Mouse (Mus musculus): ENCODE data around the gene Ptpre. TPM values are rescaled to one million over a fixed set of nuclear protein-coding genes. Genes with fewer than 3 reads are reported as not detected.

Gene Ptpre
- polyA plus RNA-seq, 1 experiment from 2014 or later = 2.2 TPM

DNA sequence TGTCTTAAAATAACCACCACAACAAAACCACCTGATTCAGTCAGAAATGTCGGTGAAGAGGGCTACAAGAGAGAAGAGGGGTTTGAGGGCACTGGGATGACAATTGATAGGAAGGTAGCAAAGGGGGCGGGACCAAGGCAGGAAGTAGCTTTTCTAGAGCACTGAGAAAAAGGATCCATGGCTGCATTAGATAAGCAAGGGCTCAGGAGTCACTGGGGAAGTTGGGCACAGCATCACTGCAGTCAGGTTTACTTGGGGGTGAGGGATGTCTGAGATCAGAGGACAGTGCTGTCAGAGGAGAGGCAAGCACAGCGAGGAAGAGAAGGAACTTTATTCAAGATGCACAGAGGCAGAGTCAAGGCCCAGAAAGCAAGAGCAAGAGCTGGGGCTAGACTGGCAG lies 1.4 kb upstream of the Ptpre start:
- no peak overlapping the region for H3K9ac ChIP-seq (replicated peaks)
- H3K36me3 ChIP-seq = no peaks in the 10 kb centered on the region
- WGBS = 81% methylated on average over 3 of the region's 3 CpGs
- no peak overlapping the region for H3K27ac ChIP-seq
- peaks cover 32% of the 10 kb centered on the region for H3K27me3 ChIP-seq
- no peaks in the 10 kb centered on the region for H3K9me3 ChIP-seq
- no peak overlapping the region for H3K4me2 ChIP-seq
- H3K4me3 ChIP-seq (replicated peaks) = no peak overlapping the region
- ATAC-seq (ENCODE audit: insufficient number of reproducible peaks, insufficient read depth, low FRiP score, low TSS enrichment, low read depth) = no peak
- 0 out of 2 replicates have a peak, but pooled peaks cover 5% of the 10 kb centered on the region for H3K4me1 ChIP-seq (replicated peaks)

- H3K9ac ChIP-seq (replicated peaks) = peak overlapping the region; percentile 55
- H3K27ac ChIP-seq = no peak overlapping the region
- 2% methylated on average over 71 of the region's 71 CpGs for WGBS
- no peaks in the 10 kb centered on the region for H3K9me3 ChIP-seq
- H3K27me3 ChIP-seq = peaks cover 34% of the 10 kb centered on the region
- no peaks in the 10 kb centered on the region for H3K36me3 ChIP-seq
- H3K4me3 ChIP-seq (replicated peaks) = peak overlapping the region; percentile 65
- ATAC-seq (ENCODE audit: insufficient number of reproducible peaks, insufficient read depth, low FRiP score, low TSS enrichment, low read depth) = peak; percentile 35
- H3K4me1 ChIP-seq (replicated peaks) = 0 out of 2 replicates have a peak, but pooled peaks cover 5% of the 10 kb centered on the region
- peak overlapping the region; percentile 97 for H3K4me2 ChIP-seq
Observed at GRCm38 (mm10) chr7:135537948-135538741, 864 bp downstream of the Ptpre start.

GRCm38 (mm10) chr7:135539429-135539828 lies 2.1 kb downstream of the Ptpre start:
- Histone ChIP-seq H3K9me3 (no peaks in the 10 kb centered on the region), H3K36me3 (no peaks in the 10 kb centered on the region), H3K4me3 (replicated peaks) (no peak overlapping the region), H3K4me1 (replicated peaks) (0 out of 2 replicates have a peak, but pooled peaks cover 5% of the 10 kb centered on the region), H3K27ac (no peak overlapping the region), H3K4me2 (no peak overlapping the region), H3K9ac (replicated peaks) (no peak overlapping the region), H3K27me3 (peaks cover 31% of the 10 kb centered on the region)
- 63% methylated on average over 2 of the region's 2 CpGs for WGBS
- no peak for ATAC-seq (ENCODE audit: insufficient number of reproducible peaks, insufficient read depth, low FRiP score, low TSS enrichment, low read depth)

DNA sequence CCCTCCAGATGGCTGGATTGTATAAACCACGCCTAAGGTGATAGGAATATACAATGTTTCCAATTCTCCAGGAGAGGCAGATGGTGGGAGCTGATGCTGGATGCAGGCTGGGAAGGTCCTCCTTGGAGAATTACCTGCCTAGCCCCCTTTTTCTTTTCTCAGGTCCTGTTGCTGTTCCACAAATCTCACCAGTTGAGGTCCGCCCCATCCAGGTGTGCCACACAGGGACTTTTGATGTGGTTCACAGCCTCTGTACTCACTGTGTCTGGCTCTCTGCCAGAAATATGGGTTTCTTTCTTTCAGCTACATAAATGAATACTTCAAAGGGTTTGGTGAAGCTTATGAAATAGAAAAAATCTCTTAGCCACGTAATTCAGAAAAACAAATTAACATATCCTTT lies 5.0 kb downstream of the Ptpre start:
- H3K27ac ChIP-seq = no peak overlapping the region
- WGBS = 78% methylated on average over 3 of the region's 3 CpGs
- peaks cover 31% of the 10 kb centered on the region for H3K27me3 ChIP-seq
- H3K4me3 ChIP-seq (replicated peaks) = no peak overlapping the region
- H3K9ac ChIP-seq (replicated peaks) = no peak overlapping the region
- no peaks in the 10 kb centered on the region for H3K9me3 ChIP-seq
- no peaks in the 10 kb centered on the region for H3K36me3 ChIP-seq
- no peak overlapping the region for H3K4me2 ChIP-seq
- no peak for ATAC-seq (ENCODE audit: insufficient number of reproducible peaks, insufficient read depth, low FRiP score, low TSS enrichment, low read depth)
- H3K4me1 ChIP-seq (replicated peaks) = 0 out of 2 replicates have a peak, but pooled peaks cover 5% of the 10 kb centered on the region

- 0 out of 2 replicates have a peak, but pooled peaks cover 5% of the 10 kb centered on the region for H3K4me1 ChIP-seq (replicated peaks)
- no peak overlapping the region for H3K4me2 ChIP-seq
- H3K36me3 ChIP-seq = no peaks in the 10 kb centered on the region
- 73% methylated on average over 3 of the region's 3 CpGs for WGBS
- no peak for ATAC-seq (ENCODE audit: insufficient number of reproducible peaks, insufficient read depth, low FRiP score, low TSS enrichment, low read depth)
- no peak overlapping the region for H3K27ac ChIP-seq
- H3K4me3 ChIP-seq (replicated peaks) = no peak overlapping the region
- H3K27me3 ChIP-seq = peaks cover 29% of the 10 kb centered on the region
- no peak overlapping the region for H3K9ac ChIP-seq (replicated peaks)
- H3K9me3 ChIP-seq = no peaks in the 10 kb centered on the region
Observed at GRCm38 (mm10) chr7:135543033-135543432, 5.8 kb downstream of the Ptpre start.

- H3K4me3 ChIP-seq (replicated peaks) = no peak overlapping the region
- no peak for ATAC-seq (ENCODE audit: insufficient number of reproducible peaks, insufficient read depth, low FRiP score, low TSS enrichment, low read depth)
- 96% methylated on average over 6 of the region's 6 CpGs for WGBS
- H3K9ac ChIP-seq (replicated peaks) = no peak overlapping the region
- no peak overlapping the region for H3K4me2 ChIP-seq
- no peak overlapping the region for H3K27ac ChIP-seq
- no peaks in the 10 kb centered on the region for H3K9me3 ChIP-seq
- H3K4me1 ChIP-seq (replicated peaks) = no peaks in the 10 kb centered on the region
- peaks cover 16% of the 10 kb centered on the region for H3K27me3 ChIP-seq
- no peaks in the 10 kb centered on the region for H3K36me3 ChIP-seq
Observed at GRCm38 (mm10) chr7:135544321-135544720, 7.0 kb downstream of the Ptpre start.

GRCm38 (mm10) chr7:135545957-135546356 lies 8.7 kb downstream of the Ptpre start:
- WGBS = 77% methylated on average over 7 of the region's 7 CpGs
- no peak overlapping the region for H3K4me3 ChIP-seq (replicated peaks)
- no peak for ATAC-seq (ENCODE audit: insufficient number of reproducible peaks, insufficient read depth, low FRiP score, low TSS enrichment, low read depth)

DNA sequence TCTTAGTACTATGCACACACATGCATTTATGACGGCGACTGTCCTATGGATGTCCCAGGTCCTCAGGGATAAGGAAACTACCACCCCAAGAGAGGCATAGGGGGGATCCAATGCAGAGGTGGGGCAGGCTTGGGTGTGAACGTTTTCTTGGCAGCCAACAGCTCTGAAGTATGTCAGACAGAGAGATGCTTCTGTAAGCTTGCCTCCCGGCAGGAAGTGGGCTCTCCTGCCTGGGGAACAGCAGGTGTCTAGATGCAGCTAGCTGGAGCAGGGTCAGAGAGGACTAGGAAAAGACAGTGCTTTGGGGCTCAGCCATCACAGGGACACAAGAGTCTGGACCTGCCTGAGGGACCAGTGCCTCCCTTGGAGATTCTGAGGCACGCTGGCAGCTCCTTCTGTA lies 9.2 kb downstream of the Ptpre start:
- peaks cover 2% of the 10 kb centered on the region; the same call in 1 of the 2 replicates for H3K27me3 ChIP-seq
- WGBS = 70% methylated on average over 5 of the region's 5 CpGs
- H3K9ac ChIP-seq (replicated peaks) = no peak overlapping the region
- ATAC-seq (ENCODE audit: insufficient number of reproducible peaks, insufficient read depth, low FRiP score, low TSS enrichment, low read depth) = no peak
- peaks cover 12% of the 10 kb centered on the region for H3K4me1 ChIP-seq (replicated peaks)
- no peaks in the 10 kb centered on the region for H3K36me3 ChIP-seq
- no peak overlapping the region for H3K4me2 ChIP-seq
- no peak overlapping the region for H3K27ac ChIP-seq
- H3K4me3 ChIP-seq (replicated peaks) = no peak overlapping the region
- no peaks in the 10 kb centered on the region for H3K9me3 ChIP-seq

More at GRCm38 (mm10) chr7:135545957-135546356, 8.7 kb downstream of the Ptpre start:
- Histone ChIP-seq H3K9ac (replicated peaks) (no peak overlapping the region), H3K9me3 (no peaks in the 10 kb centered on the region), H3K36me3 (no peaks in the 10 kb centered on the region), H3K4me1 (replicated peaks) (peaks cover 11% of the 10 kb centered on the region), H3K27me3 (peaks cover 3% of the 10 kb centered on the region; the same call in 1 of the 2 replicates), H3K27ac (no peak overlapping the region), H3K4me2 (no peak overlapping the region)

DNA sequence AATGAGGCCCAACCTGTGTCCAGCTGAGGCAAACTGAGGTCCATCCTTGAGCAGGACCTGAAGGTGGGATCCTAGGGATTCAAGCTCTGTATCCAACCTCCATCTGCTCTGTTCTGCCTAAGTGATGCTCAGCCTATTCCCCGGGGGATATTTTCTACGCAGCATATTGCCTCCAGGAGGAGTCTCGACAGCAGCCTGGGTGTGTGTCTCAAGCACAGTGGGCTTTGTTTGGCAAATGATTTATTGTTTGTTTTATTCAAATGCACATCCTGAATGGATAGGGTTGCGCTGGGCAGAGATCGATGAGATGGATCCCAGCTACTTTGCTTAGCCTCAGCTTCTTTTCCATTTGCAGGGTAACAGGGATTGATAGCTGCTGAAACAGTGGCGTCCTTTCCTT lies 11.2 kb downstream of the Ptpre start:
- Histone ChIP-seq H3K36me3 (no peaks in the 10 kb centered on the region), H3K4me3 (replicated peaks) (no peak overlapping the region), H3K9ac (replicated peaks) (no peak overlapping the region), H3K4me1 (replicated peaks) (peaks cover 12% of the 10 kb centered on the region), H3K27ac (no peak overlapping the region), H3K9me3 (no peaks in the 10 kb centered on the region), H3K27me3 (no peaks in the 10 kb centered on the region), H3K4me2 (no peak overlapping the region)
- WGBS = 69% methylated on average over 6 of the region's 6 CpGs
- ATAC-seq (ENCODE audit: insufficient number of reproducible peaks, insufficient read depth, low FRiP score, low TSS enrichment, low read depth) = no peak

DNA sequence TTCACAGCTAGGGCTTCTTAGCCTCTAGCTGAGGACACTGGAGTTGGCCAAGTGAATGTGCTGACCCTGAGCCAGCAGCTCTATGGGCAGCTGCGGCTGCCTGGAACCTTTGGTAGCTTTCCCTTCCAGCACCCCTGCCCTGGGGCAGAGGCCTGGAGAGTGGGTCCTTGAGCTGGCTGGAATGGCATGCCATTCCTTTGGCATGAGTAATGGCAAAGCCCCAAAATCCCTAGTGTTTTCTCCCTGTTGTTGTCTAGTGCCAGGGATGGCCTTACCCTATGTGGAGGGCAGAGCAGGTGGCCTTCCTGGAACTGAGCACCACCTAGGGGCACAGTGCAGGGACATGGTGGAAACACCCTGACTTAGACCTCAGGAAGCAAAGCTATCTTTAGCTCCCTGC lies 14.3 kb downstream of the Ptpre start:
- H3K9ac ChIP-seq (replicated peaks) = no peak overlapping the region
- H3K4me3 ChIP-seq (replicated peaks) = no peak overlapping the region
- 86% methylated on average over 1 of the region's 1 CpGs for WGBS
- H3K36me3 ChIP-seq = no peaks in the 10 kb centered on the region
- no peak overlapping the region for H3K4me2 ChIP-seq
- no peaks in the 10 kb centered on the region for H3K9me3 ChIP-seq
- no peak overlapping the region for H3K27ac ChIP-seq
- no peak for ATAC-seq (ENCODE audit: insufficient number of reproducible peaks, insufficient read depth, low FRiP score, low TSS enrichment, low read depth)
- H3K27me3 ChIP-seq = peaks cover 9% of the 10 kb centered on the region; the same call in 1 of the 2 replicates
- peaks cover 12% of the 10 kb centered on the region for H3K4me1 ChIP-seq (replicated peaks)

DNA sequence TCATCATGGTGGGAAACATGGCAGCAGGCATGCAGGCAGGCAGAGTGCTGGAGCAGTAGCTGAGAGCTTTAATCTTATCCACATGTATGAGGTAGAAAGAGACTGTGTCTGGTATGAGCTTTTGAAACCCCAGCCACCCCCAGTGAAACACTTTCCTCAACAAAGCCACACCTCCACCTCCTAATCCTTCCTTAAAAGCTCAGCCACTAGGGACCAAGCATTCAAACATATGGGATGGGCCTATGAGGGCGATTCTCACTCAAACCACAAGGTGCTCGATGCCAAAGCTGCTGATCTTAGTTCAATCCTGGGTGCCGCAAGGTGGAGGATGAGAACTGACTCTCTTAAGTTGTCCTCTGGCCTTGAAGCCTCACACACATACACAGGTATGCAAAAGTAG lies 16.3 kb downstream of the Ptpre start:
- WGBS = 77% methylated on average over 3 of the region's 3 CpGs
- Histone ChIP-seq H3K4me2 (no peak overlapping the region), H3K9me3 (no peaks in the 10 kb centered on the region), H3K27ac (no peak overlapping the region), H3K4me1 (replicated peaks) (peaks cover 12% of the 10 kb centered on the region), H3K27me3 (peaks cover 9% of the 10 kb centered on the region; the same call in 1 of the 2 replicates), H3K4me3 (replicated peaks) (no peak overlapping the region), H3K9ac (replicated peaks) (no peak overlapping the region), H3K36me3 (no peaks in the 10 kb centered on the region)
- ATAC-seq (ENCODE audit: insufficient number of reproducible peaks, insufficient read depth, low FRiP score, low TSS enrichment, low read depth) = no peak
